Mouse (Mus musculus) forebrain, embryonic 14.5 days (tissue): Measurements from ENCODE around the gene Rasgef1b. TPM values are rescaled to one million over a fixed set of nuclear protein-coding genes. Genes with fewer than 3 reads are reported as not detected.
A peak's percentile ranks its signal among the peaks of the same experiment; 100 is the strongest.

ENCODE experiments used
- ATAC-seq: fragments of 200-750 bp; cut with Nextera tagmentation; 2 replicates; pipeline ENCODE4 v1.8.0; 2017; ENCODE audit warnings: mild to moderate bottlenecking, moderate library complexity
- DNase-seq: peaks from one replicate; pipeline ENCODE4 v3.0.0-alpha.2; 2015; ENCODE audit warnings: low spot score
- H3K27ac ChIP-seq: fragments of 300-500 bp; sonication (generic); 2 replicates; pipeline ENCODE4 v1.5.1; 2014; ENCODE audit warnings: low read depth, mild to moderate bottlenecking, control low read depth, low read length, moderate library complexity
- H3K27me3 ChIP-seq: fragments of 300-500 bp; sonication (generic); replicated peaks from 2 replicates; pipeline ENCODE4 v1.6.1; 2014; ENCODE audit warnings: low read length, control low read depth, mixed read lengths; ENCODE audit not compliant: control insufficient read depth, insufficient read depth
- H3K36me3 ChIP-seq: fragments of 300-500 bp; sonication (generic); 2 replicates; pipeline ENCODE4 v1.6.1; 2014; ENCODE audit warnings: low read length, control low read depth; ENCODE audit not compliant: control insufficient read depth, insufficient read depth
- H3K4me1 ChIP-seq: fragments of 300-500 bp; sonication (generic); 2 replicates; pipeline ENCODE4 v1.6.1; 2014; ENCODE audit warnings: antibody characterized with exemption, low read length, control low read depth; ENCODE audit not compliant: control insufficient read depth, insufficient read depth
- H3K4me2 ChIP-seq: fragments of 300-500 bp; sonication (generic); 2 replicates; pipeline ENCODE4 v1.6.1; 2014; ENCODE audit warnings: mild to moderate bottlenecking, control low read depth, low read length
- H3K4me3 ChIP-seq: fragments of 300-500 bp; sonication (generic); 2 replicates; pipeline ENCODE4 v1.5.1; 2014; ENCODE audit warnings: low read depth, low read length, control low read depth
- H3K9ac ChIP-seq: fragments of 300-500 bp; sonication (generic); 2 replicates; pipeline ENCODE4 v1.6.1; 2014; ENCODE audit warnings: mild to moderate bottlenecking, low read length, control low read depth, moderate library complexity
- H3K9me3 ChIP-seq: fragments of 300-500 bp; sonication (generic); replicated peaks from 2 replicates; pipeline ENCODE4 v1.6.1; 2016; ENCODE audit warnings: low read length, control low read depth, mixed read lengths; ENCODE audit not compliant: control insufficient read depth
- WGBS: fragments of 180-500 bp; shearing (Covaris S2); extraction: QIAGEN DNeasy Blood & Tissue Kit; methylation state at CpG from one replicate; pipeline ENCODE4 v1.1.7; 2014; 5-methylcytosine and 5-hydroxymethylcytosine counted together
- polyA plus RNA-seq: library from polyadenylated mRNA; unstranded; fragments of >200 nt; fragmentation: Nextera tagmentation; extraction: Ambion mirVana; gene quantifications from 2 replicates; pipeline ENCODE4 v1.2.1, GENCODE M21; 2014

The Rasgef1b gene
- polyA plus RNA-seq, 1 experiment from 2014 or later = 97.5 TPM

GRCm38 (mm10) chr5:99438526-99438925, 290.3 kb downstream of the Rasgef1b start:
- H3K27ac ChIP-seq = no peak overlapping the region
- peak; percentile 32; the same call in 1 of the 2 replicates for ATAC-seq

GRCm38 (mm10) chr5:99434226-99434625, 294.6 kb downstream of the Rasgef1b start:
- no peak overlapping the region for H3K4me2 ChIP-seq
- no peak overlapping the region for H3K4me3 ChIP-seq
- no peak overlapping the region for H3K27ac ChIP-seq
- no peak overlapping the region for H3K9ac ChIP-seq
- ATAC-seq (no peak), DNase-seq (no peak)
- H3K27me3 ChIP-seq = no peaks in the 10 kb centered on the region
- H3K4me1 ChIP-seq = peaks cover 2% of the 10 kb centered on the region; the same call in 1 of the 2 replicates
- H3K36me3 ChIP-seq = no peaks in the 10 kb centered on the region
- WGBS = 89% methylated on average over 4 of the region's 4 CpGs
- no peaks in the 10 kb centered on the region for H3K9me3 ChIP-seq

More at GRCm38 (mm10) chr5:99438526-99438925, 290.3 kb downstream of the Rasgef1b start:
- H3K4me3 ChIP-seq = no peak overlapping the region
- 71% methylated on average over 1 of the region's 1 CpGs for WGBS
- H3K9me3 ChIP-seq = no peaks in the 10 kb centered on the region
- H3K27me3 ChIP-seq = no peaks in the 10 kb centered on the region
- H3K36me3 ChIP-seq = no peaks in the 10 kb centered on the region
- no peak overlapping the region for H3K9ac ChIP-seq
- H3K4me2 ChIP-seq = no peak overlapping the region
- peaks cover 5% of the 10 kb centered on the region; the same call in 1 of the 2 replicates for H3K4me1 ChIP-seq
- peak; percentile 44 for DNase-seq

GRCm38 (mm10) chr5:99432471-99432870, 296.4 kb downstream of the Rasgef1b start:
- WGBS = 95% methylated on average over 8 of the region's 8 CpGs
- H3K9me3 ChIP-seq = no peaks in the 10 kb centered on the region
- ATAC-seq (no peak), DNase-seq (no peak)
- no peak overlapping the region for H3K4me3 ChIP-seq
- no peaks in the 10 kb centered on the region for H3K27me3 ChIP-seq
- no peak overlapping the region for H3K27ac ChIP-seq
- H3K9ac ChIP-seq = no peak overlapping the region
- no peak overlapping the region for H3K4me2 ChIP-seq
- H3K4me1 ChIP-seq = no peaks in the 10 kb centered on the region
- H3K36me3 ChIP-seq = no peaks in the 10 kb centered on the region

GRCm38 (mm10) chr5:99429273-99429672, 299.6 kb downstream of the Rasgef1b start:
- WGBS = 88% methylated on average over 8 of the region's 8 CpGs
- no peaks in the 10 kb centered on the region for H3K4me1 ChIP-seq
- H3K9me3 ChIP-seq = no peaks in the 10 kb centered on the region
- DNase-seq (no peak), ATAC-seq (no peak)
- H3K36me3 ChIP-seq = no peaks in the 10 kb centered on the region
- H3K27ac ChIP-seq = no peak overlapping the region
- H3K4me3 ChIP-seq = no peak overlapping the region
- H3K9ac ChIP-seq = no peak overlapping the region
- H3K4me2 ChIP-seq = no peak overlapping the region
- H3K27me3 ChIP-seq = no peaks in the 10 kb centered on the region

GRCm38 (mm10) chr5:99428648-99429047, 300.2 kb downstream of the Rasgef1b start:
- ATAC-seq (no peak), DNase-seq (no peak)
- no peak overlapping the region for H3K9ac ChIP-seq
- H3K27ac ChIP-seq = no peak overlapping the region
- H3K9me3 ChIP-seq = no peaks in the 10 kb centered on the region
- WGBS = 91% methylated on average over 5 of the region's 5 CpGs
- H3K27me3 ChIP-seq = no peaks in the 10 kb centered on the region
- H3K4me1 ChIP-seq = no peaks in the 10 kb centered on the region
- H3K36me3 ChIP-seq = no peaks in the 10 kb centered on the region
- H3K4me2 ChIP-seq = no peak overlapping the region
- H3K4me3 ChIP-seq = no peak overlapping the region

- WGBS = 74% methylated on average over 5 of the region's 5 CpGs
- Histone ChIP-seq H3K9ac (no peak overlapping the region), H3K4me2 (no peak overlapping the region), H3K27me3 (no peaks in the 10 kb centered on the region), H3K4me1 (no peaks in the 10 kb centered on the region), H3K9me3 (no peaks in the 10 kb centered on the region), H3K27ac (no peak overlapping the region), H3K36me3 (no peaks in the 10 kb centered on the region), H3K4me3 (no peak overlapping the region)
- no peak for ATAC-seq
- DNase-seq = no peak
These were observed 305.6 kb downstream of the Rasgef1b start for GRCm38 (mm10) chr5:99423271-99423670.

- H3K27ac ChIP-seq = no peak overlapping the region
- H3K4me1 ChIP-seq = no peaks in the 10 kb centered on the region
- H3K9me3 ChIP-seq = no peaks in the 10 kb centered on the region
- no peak overlapping the region for H3K4me2 ChIP-seq
- DNase-seq (no peak), ATAC-seq (no peak)
- no peak overlapping the region for H3K4me3 ChIP-seq
- no peaks in the 10 kb centered on the region for H3K36me3 ChIP-seq
- whole genome bisulfite sequencing = 94% methylated on average over 4 of the region's 4 CpGs
- H3K27me3 ChIP-seq = no peaks in the 10 kb centered on the region
- H3K9ac ChIP-seq = no peak overlapping the region
These were observed 306.0 kb downstream of the Rasgef1b start for GRCm38 (mm10) chr5:99422856-99423255.

- Histone ChIP-seq H3K4me1 (no peaks in the 10 kb centered on the region), H3K27ac (no peak overlapping the region), H3K36me3 (no peaks in the 10 kb centered on the region), H3K9ac (no peak overlapping the region), H3K9me3 (no peaks in the 10 kb centered on the region), H3K4me3 (no peak overlapping the region), H3K4me2 (no peak overlapping the region), H3K27me3 (no peaks in the 10 kb centered on the region)
- ATAC-seq (no peak), DNase-seq (no peak)
- WGBS = 92% methylated on average over 6 of the region's 6 CpGs
These were observed 306.8 kb downstream of the Rasgef1b start for GRCm38 (mm10) chr5:99422092-99422491.

GRCm38 (mm10) chr5:99419872-99420271, 309.0 kb downstream of the Rasgef1b start:
- no peak for ATAC-seq

More at GRCm38 (mm10) chr5:99419872-99420271, 309.0 kb downstream of the Rasgef1b start:
- H3K4me2 ChIP-seq = no peak overlapping the region
- no peaks in the 10 kb centered on the region for H3K4me1 ChIP-seq
- H3K27ac ChIP-seq = no peak overlapping the region
- WGBS = 79% methylated on average over 2 of the region's 2 CpGs
- no peaks in the 10 kb centered on the region for H3K9me3 ChIP-seq
- DNase-seq = no peak
- H3K27me3 ChIP-seq = no peaks in the 10 kb centered on the region
- no peak overlapping the region for H3K9ac ChIP-seq
- H3K4me3 ChIP-seq = no peak overlapping the region
- no peaks in the 10 kb centered on the region for H3K36me3 ChIP-seq
